Mouse (Mus musculus): ENCODE results near the gene Gabpb2.

DNA sequence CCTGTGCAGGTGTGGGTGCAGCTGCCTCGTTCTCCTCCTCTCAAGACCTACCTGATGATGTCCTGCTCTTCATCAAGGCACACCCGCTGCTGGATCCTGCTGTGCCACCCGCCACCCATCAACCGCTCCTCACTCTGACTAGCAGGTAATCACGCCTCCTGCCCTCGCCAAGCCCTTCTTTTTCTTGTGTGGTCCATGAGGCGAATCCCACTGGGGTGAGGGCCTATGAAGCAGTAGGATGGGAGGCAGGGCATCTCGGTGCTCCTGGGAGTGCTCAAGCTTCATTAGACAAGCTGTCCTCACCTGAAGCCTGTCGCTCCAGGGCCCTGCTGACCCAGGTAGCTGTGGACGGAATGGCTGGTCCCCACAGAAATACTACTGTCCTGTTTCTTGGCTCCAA lies 47.7 kb downstream of the Gabpb2 start:
- no peak for TF ChIP-seq CTCF (IDR thresholded peaks at IDR 0.05; ENCODE audit: low read depth, low read length)
- no peak for TF ChIP-seq EP300 (IDR thresholded peaks at IDR 0.05; ENCODE audit: insufficient read depth, low read depth, low read length)

All from ES-Bruce4 (cell line).